Mouse (Mus musculus) megakaryocyte, embryonic 14.5 days (primary cell): ENCODE measurements around the gene Nudt9.

ENCODE experiments used
- FLI1 ChIP-seq: IDR thresholded peaks from 2 replicates; pipeline ENCODE4 v1.6.1; 2012; ENCODE audit warnings: low read length, inconsistent platforms, mixed read lengths
- GATA1 ChIP-seq: IDR thresholded peaks from 3 replicates; pipeline ENCODE4 v1.6.1; 2012; ENCODE audit warnings: mixed read lengths, low read length, inconsistent platforms, borderline replicate concordance

DNA sequence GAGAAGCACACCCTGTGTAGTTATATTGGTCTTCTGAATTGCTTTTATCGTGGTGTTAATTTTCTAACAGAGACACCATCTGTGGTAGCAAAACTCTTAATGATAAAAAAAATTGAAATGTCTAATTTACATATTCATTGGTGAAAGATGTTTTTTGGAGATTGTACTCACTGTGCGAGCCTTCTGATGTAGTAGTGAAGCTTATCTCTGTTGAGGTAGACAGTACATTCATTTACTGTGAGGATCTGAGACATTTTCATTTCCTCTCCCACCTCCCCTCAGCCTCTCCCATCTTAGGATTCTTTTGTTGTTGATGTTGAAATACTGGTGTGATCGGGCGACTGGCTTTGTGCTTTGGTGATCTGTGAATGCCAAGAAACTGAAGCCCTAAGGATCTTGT, 24.9 kb downstream of the Nudt9 start:
- TF ChIP-seq GATA1, result no peak
- no peak for TF ChIP-seq FLI1
